Mouse (Mus musculus) kidney, postnatal 14 days (tissue): ENCODE data around the gene Spp1.
"Not testable (repeated sequence)": the region's sequence is repeated elsewhere in the genome, so short reads cannot be mapped to it uniquely, and the experiment has no call there.

Experiments used
- DNase-seq: peaks from one replicate; pipeline ENCODE4 v3.0.0; 2022; ENCODE audit warnings: mixed read lengths

Spp1 gene

GRCm38 (mm10) chr5:104436406-104437076 is 1.6 kb downstream of the Spp1 start:
- peak; percentile 63 for DNase-seq

GRCm38 (mm10) chr5:104442396-104442795 is 7.5 kb downstream of the Spp1 start:
- no peak for DNase-seq

GRCm38 (mm10) chr5:104442850-104443249 is 7.9 kb downstream of the Spp1 start:
- DNase-seq, result no peak

- DNase-seq, result peak; percentile 85
Observed at GRCm38 (mm10) chr5:104446156-104446555, 11.2 kb downstream of the Spp1 start.

- not testable (repeated sequence) for DNase-seq
Observed at GRCm38 (mm10) chr5:104448346-104448745, 13.4 kb downstream of the Spp1 start.

- DNase-seq, result no peak
Observed at GRCm38 (mm10) chr5:104449491-104449890, 14.6 kb downstream of the Spp1 start.

- no peak for DNase-seq
Observed at GRCm38 (mm10) chr5:104453075-104453474, 18.2 kb downstream of the Spp1 start.

- no peak for DNase-seq
Observed at GRCm38 (mm10) chr5:104454564-104454963, 19.6 kb downstream of the Spp1 start.

GRCm38 (mm10) chr5:104458832-104459705 is 24.2 kb downstream of the Spp1 start, which contains the start of gene Pkd2:
Gene Pkd2 (plus strand): TSS chr5:104459450.
- peak; percentile 91 for DNase-seq

- peak; percentile 71 for DNase-seq
Observed at GRCm38 (mm10) chr5:104459706-104460455, 25.0 kb downstream of the Spp1 start.

- DNase-seq, result no peak
Observed at GRCm38 (mm10) chr5:104460456-104460838, 25.5 kb downstream of the Spp1 start.

GRCm38 (mm10) chr5:104460856-104461255 is 25.9 kb downstream of the Spp1 start:
- peak; percentile 36 for DNase-seq

GRCm38 (mm10) chr5:104465279-104465678 is 30.4 kb downstream of the Spp1 start:
- no peak for DNase-seq

- DNase-seq, result peak; percentile 61
Observed at GRCm38 (mm10) chr5:104465731-104466130, 30.8 kb downstream of the Spp1 start.

- DNase-seq, result no peak
Observed at GRCm38 (mm10) chr5:104466816-104467215, 31.9 kb downstream of the Spp1 start.

- no peak for DNase-seq
Observed at GRCm38 (mm10) chr5:104468586-104468985, 33.7 kb downstream of the Spp1 start.

GRCm38 (mm10) chr5:104470981-104471391 is 36.1 kb downstream of the Spp1 start:
- DNase-seq, result peak; percentile 74

GRCm38 (mm10) chr5:104472371-104472770 is 37.5 kb downstream of the Spp1 start:
- DNase-seq, result no peak

GRCm38 (mm10) chr5:104480367-104480766 is 45.4 kb downstream of the Spp1 start:
- peak; percentile 27 for DNase-seq

- no peak for DNase-seq
Observed at GRCm38 (mm10) chr5:104482856-104483255, 47.9 kb downstream of the Spp1 start.
